Comparison of ENCODE assay signal across 8 mouse cellular contexts in genomic region chr19:32304898-32305297, GRCm38 (mm10).
DNase-seq lines count a peak whose midpoint lies in the region; ATAC-seq and TF ChIP-seq lines count a peak whose summit lies in the region.

No protein-coding gene starts in this region.

- 53% methylated on average over 4 of the region's 4 CpGs for WGBS in heart, postnatal 0 days

- no peaks in the 10 kb centered on the region for H3K36me3 ChIP-seq in heart, postnatal 0 days (replicated peaks; ENCODE audit: control insufficient read depth, insufficient read depth, low read length)

- H3K27ac ChIP-seq in heart, postnatal 0 days (ENCODE audit: low read depth): peak overlapping the region; percentile 95

- H3K9ac ChIP-seq in heart, postnatal 0 days (replicated peaks; ENCODE audit: low read depth, low read length): no peak overlapping the region

- peak; percentile 47 for DNase-seq in adrenal gland, adult 8-10 months
- no peak for DNase-seq in adrenal gland, postnatal 4 days (ENCODE audit: low spot score in 2 of 2)
- DNase-seq in adrenal gland, postnatal 14 days: peak; percentile 54
- DNase-seq in heart, postnatal 0 days (ENCODE audit: low spot score): peak; percentile 77
- peak; percentile 79 to 90 for DNase-seq in lung, adult 18-20 months
- no peak for DNase-seq in thymus, postnatal 10 days (ENCODE audit: low spot score in 2 of 2)
- DNase-seq in cerebellum, adult 9-11 months: no peak
- DNase-seq in layer of hippocampus, adult 8-10 months (ENCODE audit: low spot score in 2 of 2): no peak

- TF ChIP-seq CTCF in heart, postnatal 0 days (IDR thresholded peaks at IDR 0.05; ENCODE audit: low read depth): no peak

- H3K4me1 ChIP-seq in heart, postnatal 0 days (ENCODE audit: control insufficient read depth, insufficient read depth): peaks cover 24% of the 10 kb centered on the region

- TF ChIP-seq EP300 in heart, postnatal 0 days (IDR thresholded peaks at IDR 0.05; ENCODE audit: low read depth): 0 out of 2 replicates have a peak, but pooled peaks have one; percentile 59

- H3K4me2 ChIP-seq in heart, postnatal 0 days (ENCODE audit: low read depth, low read length): peak overlapping the region; percentile 7; the same call in 1 of the 2 replicates

- ATAC-seq in heart, postnatal 0 days (ENCODE audit: insufficient read depth, low read depth): peak; percentile 72

- H3K4me3 ChIP-seq in heart, postnatal 0 days (ENCODE audit: low read depth, low read length): no peak overlapping the region

- no peaks in the 10 kb centered on the region for H3K27me3 ChIP-seq in heart, postnatal 0 days (ENCODE audit: control insufficient read depth, insufficient read depth, low read length)

- H3K9me3 ChIP-seq in heart, postnatal 0 days (replicated peaks; ENCODE audit: control insufficient read depth, low read length): no peaks in the 10 kb centered on the region

Comparison
In these comparisons a context has a peak if more than half of its experiments do, and no peak if none do; other contexts are left out.
1. DNase-seq: peak in adrenal gland, adult 8-10 months (single experiment), adrenal gland, postnatal 14 days (single experiment), heart, postnatal 0 days (single experiment) and lung, adult 18-20 months (2 of 2); none in adrenal gland, postnatal 4 days (0 of 2), thymus, postnatal 10 days (0 of 2), cerebellum, adult 9-11 months (single experiment) and layer of hippocampus, adult 8-10 months (0 of 2).